Mouse (Mus musculus): ENCODE measurements around the gene Kif5c. TPM values are rescaled to one million over a fixed set of nuclear protein-coding genes. Genes with fewer than 3 reads are reported as not detected.

Gene Kif5c
- total and polyA plus RNA-seq, 2 experiments from 2014 or later, result 170 to 328 TPM

- ATAC-seq (ENCODE audit: low FRiP score) (no peak), DNase-seq (ENCODE audit: low spot score) (no peak)
- WGBS, result 82% methylated on average over 4 of the region's 4 CpGs
- Histone ChIP-seq H3K4me1 (ENCODE audit: insufficient read depth, low read length) (no peaks in the 10 kb centered on the region), H3K9me3 (ENCODE audit: low read length) (no peaks in the 10 kb centered on the region), H3K9ac (replicated peaks; ENCODE audit: low read length, poor library complexity, severe bottlenecking) (no peak overlapping the region), H3K27ac (ENCODE audit: low read depth, low read length) (no peak overlapping the region), H3K36me3 (ENCODE audit: insufficient read depth, low read length) (peaks cover 49% of the 10 kb centered on the region), H3K27me3 (ENCODE audit: insufficient read depth, low read length) (no peaks in the 10 kb centered on the region), H3K4me3 (ENCODE audit: low read depth, low read length) (no peak overlapping the region), H3K4me2 (ENCODE audit: low read depth, low read length, poor library complexity, severe bottlenecking) (no peak overlapping the region)
- no peak for TF ChIP-seq CTCF (IDR thresholded peaks at IDR 0.05)
These were observed 108.6 kb downstream of the Kif5c start for GRCm38 (mm10) chr2:49727686-49728085.

GRCm38 (mm10) chr2:49728896-49729610 lies 110.0 kb downstream of the Kif5c start:
- WGBS, result 85% methylated on average over 10 of the region's 10 CpGs
- peaks cover 43% of the 10 kb centered on the region for H3K36me3 ChIP-seq (ENCODE audit: insufficient read depth, low read length)

GRCm38 (mm10) chr2:49729611-49729969 lies 110.5 kb downstream of the Kif5c start:
- Histone ChIP-seq H3K4me3 (ENCODE audit: low read depth, low read length) (no peak overlapping the region), H3K9ac (replicated peaks; ENCODE audit: low read length, poor library complexity, severe bottlenecking) (no peak overlapping the region), H3K4me2 (ENCODE audit: low read depth, low read length, poor library complexity, severe bottlenecking) (no peak overlapping the region), H3K4me1 (ENCODE audit: insufficient read depth, low read length) (no peaks in the 10 kb centered on the region), H3K9me3 (ENCODE audit: low read length) (no peaks in the 10 kb centered on the region), H3K27me3 (ENCODE audit: insufficient read depth, low read length) (no peaks in the 10 kb centered on the region), H3K36me3 (ENCODE audit: insufficient read depth, low read length) (peaks cover 38% of the 10 kb centered on the region), H3K27ac (ENCODE audit: low read depth, low read length) (no peak overlapping the region)
- WGBS, result 86% methylated on average over 2 of the region's 2 CpGs
- no peak for TF ChIP-seq CTCF (IDR thresholded peaks at IDR 0.05)
- no peak for DNase-seq (ENCODE audit: low spot score)
- ATAC-seq (ENCODE audit: low FRiP score), result no peak

More at GRCm38 (mm10) chr2:49728896-49729610, 110.0 kb downstream of the Kif5c start:
- H3K27ac ChIP-seq (ENCODE audit: low read depth, low read length), result no peak overlapping the region
- H3K27me3 ChIP-seq (ENCODE audit: insufficient read depth, low read length), result no peaks in the 10 kb centered on the region
- H3K4me3 ChIP-seq (ENCODE audit: low read depth, low read length), result no peak overlapping the region
- H3K4me1 ChIP-seq (ENCODE audit: insufficient read depth, low read length), result no peaks in the 10 kb centered on the region
- H3K9me3 ChIP-seq (ENCODE audit: low read length), result no peaks in the 10 kb centered on the region
- no peak for ATAC-seq (ENCODE audit: low FRiP score)
- no peak for DNase-seq (ENCODE audit: low spot score)
- TF ChIP-seq CTCF (IDR thresholded peaks at IDR 0.05), result no peak
- no peak overlapping the region for H3K4me2 ChIP-seq (ENCODE audit: low read depth, low read length, poor library complexity, severe bottlenecking)
- no peak overlapping the region for H3K9ac ChIP-seq (replicated peaks; ENCODE audit: low read length, poor library complexity, severe bottlenecking)

GRCm38 (mm10) chr2:49730183-49730582 lies 111.1 kb downstream of the Kif5c start:
- Histone ChIP-seq H3K4me1 (ENCODE audit: insufficient read depth, low read length) (no peaks in the 10 kb centered on the region), H3K9me3 (ENCODE audit: low read length) (no peaks in the 10 kb centered on the region), H3K36me3 (ENCODE audit: insufficient read depth, low read length) (peaks cover 35% of the 10 kb centered on the region), H3K4me2 (ENCODE audit: low read depth, low read length, poor library complexity, severe bottlenecking) (no peak overlapping the region), H3K4me3 (ENCODE audit: low read depth, low read length) (no peak overlapping the region), H3K27ac (ENCODE audit: low read depth, low read length) (no peak overlapping the region), H3K9ac (replicated peaks; ENCODE audit: low read length, poor library complexity, severe bottlenecking) (no peak overlapping the region), H3K27me3 (ENCODE audit: insufficient read depth, low read length) (no peaks in the 10 kb centered on the region)
- WGBS, result 58% methylated on average over 5 of the region's 5 CpGs
- ATAC-seq (ENCODE audit: low FRiP score), result no peak
- no peak for DNase-seq (ENCODE audit: low spot score)
- TF ChIP-seq CTCF (IDR thresholded peaks at IDR 0.05), result no peak

GRCm38 (mm10) chr2:49732745-49733655 lies 113.9 kb downstream of the Kif5c start:
- H3K27ac ChIP-seq (ENCODE audit: low read depth, low read length), result no peak overlapping the region
- WGBS, result 69% methylated on average over 11 of the region's 11 CpGs

GRCm38 (mm10) chr2:49733656-49734008 lies 114.5 kb downstream of the Kif5c start:
- ATAC-seq (ENCODE audit: low FRiP score) (peak; percentile 39; the same call in 1 of the 2 replicates), DNase-seq (ENCODE audit: low spot score) (no peak)
- TF ChIP-seq CTCF (IDR thresholded peaks at IDR 0.05), result peak; percentile 4; the same call in 1 of the 2 replicates
- no peaks in the 10 kb centered on the region for H3K27me3 ChIP-seq (ENCODE audit: insufficient read depth, low read length)
- no peaks in the 10 kb centered on the region for H3K4me1 ChIP-seq (ENCODE audit: insufficient read depth, low read length)
- H3K27ac ChIP-seq (ENCODE audit: low read depth, low read length), result no peak overlapping the region
- H3K36me3 ChIP-seq (ENCODE audit: insufficient read depth, low read length), result peaks cover 42% of the 10 kb centered on the region
- no peak overlapping the region for H3K4me3 ChIP-seq (ENCODE audit: low read depth, low read length)
- WGBS, result 33% methylated on average over 7 of the region's 7 CpGs
- H3K9ac ChIP-seq (replicated peaks; ENCODE audit: low read length, poor library complexity, severe bottlenecking), result no peak overlapping the region
- no peak overlapping the region for H3K4me2 ChIP-seq (ENCODE audit: low read depth, low read length, poor library complexity, severe bottlenecking)
- H3K9me3 ChIP-seq (ENCODE audit: low read length), result no peaks in the 10 kb centered on the region

More at GRCm38 (mm10) chr2:49732745-49733655, 113.9 kb downstream of the Kif5c start:
- H3K9ac ChIP-seq (replicated peaks; ENCODE audit: low read length, poor library complexity, severe bottlenecking), result no peak overlapping the region
- no peaks in the 10 kb centered on the region for H3K4me1 ChIP-seq (ENCODE audit: insufficient read depth, low read length)
- H3K4me3 ChIP-seq (ENCODE audit: low read depth, low read length), result no peak overlapping the region
- peaks cover 43% of the 10 kb centered on the region for H3K36me3 ChIP-seq (ENCODE audit: insufficient read depth, low read length)
- no peaks in the 10 kb centered on the region for H3K27me3 ChIP-seq (ENCODE audit: insufficient read depth, low read length)
- no peaks in the 10 kb centered on the region for H3K9me3 ChIP-seq (ENCODE audit: low read length)
- ATAC-seq (ENCODE audit: low FRiP score) (no peak), DNase-seq (ENCODE audit: low spot score) (no peak)
- TF ChIP-seq CTCF (IDR thresholded peaks at IDR 0.05), result 0 out of 2 replicates have a peak, but pooled peaks have one; percentile 11
- no peak overlapping the region for H3K4me2 ChIP-seq (ENCODE audit: low read depth, low read length, poor library complexity, severe bottlenecking)

Measured in midbrain, postnatal 0 days (tissue).